Mouse (Mus musculus): ENCODE data around the gene Kat2b. TPM values are rescaled to one million over a fixed set of nuclear protein-coding genes. Genes with fewer than 3 reads are reported as not detected.
"Not testable (repeated sequence)": the region's sequence is repeated elsewhere in the genome, so short reads cannot be mapped to it uniquely, and the experiment has no call there.

Gene Kat2b
- polyA plus RNA-seq, 1 experiment from 2014 or later: 8.7 TPM

GRCm38 (mm10) chr17:53664703-53665382 lies 98.2 kb downstream of the Kat2b start:
- H3K36me3 ChIP-seq (ENCODE audit: control insufficient read depth, insufficient read depth, low read length): peaks cover 8% of the 10 kb centered on the region
- 91% methylated on average over 2 of the region's 2 CpGs for WGBS
- ATAC-seq (replicated peaks; ENCODE audit: low FRiP score): no peak

GRCm38 (mm10) chr17:53670453-53670852 lies 103.8 kb downstream of the Kat2b start:
- no peaks in the 10 kb centered on the region for H3K27me3 ChIP-seq (replicated peaks; ENCODE audit: control insufficient read depth, insufficient read depth, low read length)
- no peak for ATAC-seq (replicated peaks; ENCODE audit: low FRiP score)
- H3K9ac ChIP-seq (ENCODE audit: low read depth, low read length): no peak overlapping the region
- WGBS: 85% methylated on average over 8 of the region's 8 CpGs
- H3K9me3 ChIP-seq (ENCODE audit: control insufficient read depth, low read length): no peaks in the 10 kb centered on the region
- no peak overlapping the region for H3K27ac ChIP-seq (ENCODE audit: low read depth, low read length)
- H3K4me2 ChIP-seq: no peak overlapping the region
- DNase-seq (ENCODE audit: low spot score): no peak
- no peaks in the 10 kb centered on the region for H3K4me1 ChIP-seq (replicated peaks; ENCODE audit: control insufficient read depth, insufficient read depth, low read length)
- H3K4me3 ChIP-seq (ENCODE audit: low read depth, low read length): no peak overlapping the region
- peaks cover 21% of the 10 kb centered on the region for H3K36me3 ChIP-seq (ENCODE audit: control insufficient read depth, insufficient read depth, low read length)

More at GRCm38 (mm10) chr17:53664703-53665382, 98.2 kb downstream of the Kat2b start:
- Histone ChIP-seq H3K4me1 (replicated peaks; ENCODE audit: control insufficient read depth, insufficient read depth, low read length) (no peaks in the 10 kb centered on the region), H3K4me2 (no peak overlapping the region), H3K9ac (ENCODE audit: low read depth, low read length) (no peak overlapping the region), H3K9me3 (ENCODE audit: control insufficient read depth, low read length) (no peaks in the 10 kb centered on the region), H3K4me3 (ENCODE audit: low read depth, low read length) (no peak overlapping the region), H3K27me3 (replicated peaks; ENCODE audit: control insufficient read depth, insufficient read depth, low read length) (no peaks in the 10 kb centered on the region), H3K27ac (ENCODE audit: low read depth, low read length) (no peak overlapping the region)
- no peak for DNase-seq (ENCODE audit: low spot score)

GRCm38 (mm10) chr17:53678716-53679115 lies 112.1 kb downstream of the Kat2b start:
- H3K9me3 ChIP-seq (ENCODE audit: control insufficient read depth, low read length): no peaks in the 10 kb centered on the region
- whole genome bisulfite sequencing: 88% methylated on average over 8 of the region's 8 CpGs
- H3K4me3 ChIP-seq (ENCODE audit: low read depth, low read length): no peak overlapping the region
- H3K4me1 ChIP-seq (replicated peaks; ENCODE audit: control insufficient read depth, insufficient read depth, low read length): no peaks in the 10 kb centered on the region
- ATAC-seq (replicated peaks; ENCODE audit: low FRiP score) (0 out of 2 replicates have a peak, but pooled peaks have one; percentile 64), DNase-seq (ENCODE audit: low spot score) (no peak)
- no peak overlapping the region for H3K4me2 ChIP-seq
- H3K9ac ChIP-seq (ENCODE audit: low read depth, low read length): no peak overlapping the region
- H3K36me3 ChIP-seq (ENCODE audit: control insufficient read depth, insufficient read depth, low read length): peaks cover 37% of the 10 kb centered on the region
- no peaks in the 10 kb centered on the region for H3K27me3 ChIP-seq (replicated peaks; ENCODE audit: control insufficient read depth, insufficient read depth, low read length)
- H3K27ac ChIP-seq (ENCODE audit: low read depth, low read length): no peak overlapping the region

DNA sequence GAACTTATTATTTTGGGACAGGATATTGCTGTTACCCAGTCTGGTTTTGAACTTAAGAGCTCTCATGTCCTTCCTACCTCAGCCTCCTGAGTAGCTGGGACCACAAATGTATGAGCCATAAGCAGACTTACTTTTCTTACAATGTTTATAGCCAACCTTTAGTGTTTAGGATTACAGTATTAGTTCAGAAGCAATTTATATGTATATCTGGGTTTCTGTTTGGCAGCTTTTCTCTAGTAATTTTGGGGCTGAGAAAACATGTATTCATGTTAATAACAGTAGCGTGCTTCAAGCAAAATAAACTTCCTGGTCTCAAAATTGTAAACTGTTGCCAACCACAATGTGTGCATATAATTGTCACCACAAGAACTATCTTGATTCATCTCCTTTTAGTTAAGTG lies 121.7 kb downstream of the Kat2b start:
- Histone ChIP-seq H3K9ac (ENCODE audit: low read depth, low read length) (peak overlapping the region; percentile 81), H3K9me3 (ENCODE audit: control insufficient read depth, low read length) (no peaks in the 10 kb centered on the region), H3K27ac (ENCODE audit: low read depth, low read length) (no peak overlapping the region), H3K4me3 (ENCODE audit: low read depth, low read length) (peak overlapping the region; percentile 66), H3K36me3 (ENCODE audit: control insufficient read depth, insufficient read depth, low read length) (peaks cover 4% of the 10 kb centered on the region; the same call in 1 of the 2 replicates), H3K4me1 (replicated peaks; ENCODE audit: control insufficient read depth, insufficient read depth, low read length) (peaks cover 11% of the 10 kb centered on the region), H3K27me3 (replicated peaks; ENCODE audit: control insufficient read depth, insufficient read depth, low read length) (no peaks in the 10 kb centered on the region), H3K4me2 (peak overlapping the region; percentile 73)
- DNase-seq (ENCODE audit: low spot score) (no peak), ATAC-seq (replicated peaks; ENCODE audit: low FRiP score) (no peak)
- 18% methylated on average over 1 of the region's 1 CpGs for WGBS

DNA sequence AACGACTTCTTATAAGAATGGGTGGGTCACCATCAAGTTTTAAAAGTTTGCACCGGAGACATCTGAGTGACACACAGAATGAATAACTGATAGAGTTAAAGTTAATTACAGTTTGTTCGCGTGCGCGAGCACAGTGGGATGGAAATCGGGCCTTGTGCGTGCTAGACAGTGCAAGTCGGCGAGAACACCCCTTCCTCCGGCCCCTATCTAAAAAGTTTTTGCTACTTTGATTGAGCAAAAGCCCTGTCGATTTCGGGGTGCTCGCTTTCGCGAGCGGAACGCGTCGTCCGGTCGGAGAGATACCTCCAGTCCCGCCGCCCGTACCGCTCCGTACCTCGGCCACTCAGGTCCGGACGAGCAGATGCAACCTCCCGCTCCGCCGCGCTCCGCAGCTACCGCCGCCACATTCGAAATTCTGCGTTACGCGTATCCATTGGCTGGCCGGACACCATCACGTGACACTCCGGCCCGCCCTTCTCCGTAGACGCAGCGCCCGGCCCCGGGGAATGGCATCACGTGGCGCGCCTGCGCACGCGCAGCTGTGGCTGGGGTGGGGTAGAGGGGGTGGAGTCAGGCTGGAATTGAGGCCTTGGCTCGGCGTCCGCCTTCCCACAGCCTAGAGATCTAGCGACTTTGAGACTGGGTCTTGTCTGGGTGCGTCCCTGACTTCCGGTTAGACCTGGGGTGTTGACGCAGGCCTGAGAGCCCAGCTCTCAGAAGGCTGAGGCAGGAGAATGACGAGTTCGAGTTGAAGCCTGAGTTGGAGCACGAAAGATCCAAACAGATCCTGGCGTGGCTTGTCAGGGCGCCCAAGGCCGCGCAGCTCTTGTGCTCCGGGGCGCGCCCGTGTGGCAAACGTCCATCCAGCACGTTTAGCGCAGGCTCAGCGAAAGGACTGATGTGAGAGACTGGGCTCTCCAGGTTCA lies 122.5 kb downstream of the Kat2b start, which contains the start of gene Sgo1:
Gene Sgo1 (minus strand): TSS at position 457 of the 926 bp plus-strand sequence.
- Histone ChIP-seq H3K4me3 (ENCODE audit: low read depth, low read length) (peak within 1 kb of the TSS; percentile 66), H3K4me2 (peak within 1 kb of the TSS; percentile 73), H3K36me3 (ENCODE audit: control insufficient read depth, insufficient read depth, low read length) (peaks cover 4% of the 10 kb centered on the region; the same call in 1 of the 2 replicates), H3K9me3 (ENCODE audit: control insufficient read depth, low read length) (no peaks in the 10 kb centered on the region), H3K27ac (ENCODE audit: low read depth, low read length) (peak within 1 kb of the TSS; percentile 94), H3K9ac (ENCODE audit: low read depth, low read length) (peak within 1 kb of the TSS; percentile 81), H3K27me3 (replicated peaks; ENCODE audit: control insufficient read depth, insufficient read depth, low read length) (no peaks in the 10 kb centered on the region), H3K4me1 (replicated peaks; ENCODE audit: control insufficient read depth, insufficient read depth, low read length) (peaks cover 11% of the 10 kb centered on the region)
- ATAC-seq (replicated peaks; ENCODE audit: low FRiP score) (peak; percentile 98), DNase-seq (ENCODE audit: low spot score) (peak; percentile 98)
- WGBS: under 1% methylated on average over 78 of the region's 78 CpGs

DNA sequence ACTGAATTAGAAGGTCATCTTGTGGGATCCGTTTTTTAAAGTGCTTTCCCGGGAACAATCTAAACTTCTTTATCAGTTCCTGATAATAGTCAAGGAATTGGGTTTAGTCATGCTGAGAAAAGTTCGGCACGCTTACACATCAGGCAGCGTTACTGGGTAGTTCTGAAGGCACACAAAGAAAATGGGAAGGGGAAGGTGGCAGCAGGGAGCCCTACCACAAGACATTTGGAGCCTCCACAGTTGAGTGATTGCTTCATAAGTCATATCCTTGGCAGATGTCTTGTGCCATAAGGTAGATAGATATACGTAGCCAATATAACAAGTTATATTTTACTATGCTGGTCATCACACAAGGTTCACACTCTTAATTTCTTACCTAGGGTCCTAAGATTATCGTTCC lies 123.3 kb downstream of the Kat2b start:
- Histone ChIP-seq H3K4me2 (peak overlapping the region; percentile 73), H3K9ac (ENCODE audit: low read depth, low read length) (peak overlapping the region; percentile 81), H3K36me3 (ENCODE audit: control insufficient read depth, insufficient read depth, low read length) (peaks cover 4% of the 10 kb centered on the region; the same call in 1 of the 2 replicates), H3K9me3 (ENCODE audit: control insufficient read depth, low read length) (no peaks in the 10 kb centered on the region), H3K4me3 (ENCODE audit: low read depth, low read length) (peak overlapping the region; percentile 66), H3K27me3 (replicated peaks; ENCODE audit: control insufficient read depth, insufficient read depth, low read length) (no peaks in the 10 kb centered on the region), H3K4me1 (replicated peaks; ENCODE audit: control insufficient read depth, insufficient read depth, low read length) (peaks cover 11% of the 10 kb centered on the region), H3K27ac (ENCODE audit: low read depth, low read length) (peak overlapping the region; percentile 94)
- 19% methylated on average over 7 of the region's 7 CpGs for WGBS
- no peak for DNase-seq (ENCODE audit: low spot score)
- no peak; the same call in 1 of the 2 replicates for ATAC-seq (replicated peaks; ENCODE audit: low FRiP score)

DNA sequence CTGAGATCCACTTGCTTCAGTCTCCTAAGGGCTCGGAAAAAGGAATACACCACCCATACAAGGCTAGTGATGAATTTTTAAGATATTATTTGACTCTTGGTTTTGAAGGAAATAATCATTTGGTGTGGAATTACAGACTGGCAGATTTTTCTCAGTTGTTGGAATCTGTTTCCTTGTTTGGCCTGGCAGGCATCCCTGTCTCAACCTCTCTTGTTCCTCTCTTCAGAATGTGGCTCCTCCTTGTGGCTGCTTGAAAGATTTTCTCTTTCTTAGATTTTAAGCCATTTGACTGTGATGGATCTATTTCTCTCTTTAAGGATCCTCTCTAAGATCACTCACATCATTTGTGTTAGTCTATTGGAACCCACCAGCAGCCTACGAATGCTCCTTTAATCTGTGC lies 127.4 kb downstream of the Kat2b start:
- H3K27ac ChIP-seq (ENCODE audit: low read depth, low read length): no peak overlapping the region
- no peaks in the 10 kb centered on the region for H3K36me3 ChIP-seq (ENCODE audit: control insufficient read depth, insufficient read depth, low read length)

GRCm38 (mm10) chr17:53697521-53697920 lies 130.9 kb downstream of the Kat2b start:
- H3K4me2 ChIP-seq; H3K9ac ChIP-seq (ENCODE audit: low read depth, low read length); H3K9me3 ChIP-seq (ENCODE audit: control insufficient read depth, low read length); ATAC-seq (replicated peaks; ENCODE audit: low FRiP score); DNase-seq (ENCODE audit: low spot score); H3K27ac ChIP-seq (ENCODE audit: low read depth, low read length); H3K4me3 ChIP-seq (ENCODE audit: low read depth, low read length); H3K27me3 ChIP-seq (replicated peaks; ENCODE audit: control insufficient read depth, insufficient read depth, low read length); H3K36me3 ChIP-seq (ENCODE audit: control insufficient read depth, insufficient read depth, low read length); H3K4me1 ChIP-seq (replicated peaks; ENCODE audit: control insufficient read depth, insufficient read depth, low read length): not testable (repeated sequence)
- 80% methylated on average over 8 of the region's 8 CpGs for whole genome bisulfite sequencing

More for the DNA sequence above, 127.4 kb downstream of the Kat2b start:
- Histone ChIP-seq H3K9me3 (ENCODE audit: control insufficient read depth, low read length) (no peaks in the 10 kb centered on the region), H3K9ac (ENCODE audit: low read depth, low read length) (no peak overlapping the region), H3K4me2 (no peak overlapping the region), H3K27me3 (replicated peaks; ENCODE audit: control insufficient read depth, insufficient read depth, low read length) (no peaks in the 10 kb centered on the region), H3K4me1 (replicated peaks; ENCODE audit: control insufficient read depth, insufficient read depth, low read length) (peaks cover 6% of the 10 kb centered on the region; the same call in 1 of the 2 replicates), H3K4me3 (ENCODE audit: low read depth, low read length) (no peak overlapping the region)
- DNase-seq (ENCODE audit: low spot score): no peak
- no peak for ATAC-seq (replicated peaks; ENCODE audit: low FRiP score)
- WGBS: 72% methylated on average over 2 of the region's 2 CpGs
